Mouse (Mus musculus) forebrain, postnatal 0 days (tissue): ENCODE results near the gene Creb5. TPM values are rescaled to one million over a fixed set of nuclear protein-coding genes. Genes with fewer than 3 reads are reported as not detected.

Source experiments
- ATAC-seq: fragments of 200-750 bp; cut with Nextera tagmentation; 2 replicates; pipeline ENCODE4 v1.8.0; 2017; ENCODE audit warnings: mild to moderate bottlenecking, moderate library complexity
- DNase-seq: peaks from one replicate; pipeline ENCODE4 v3.0.0-alpha.2; 2015
- H3K27ac ChIP-seq: fragments of 300-500 bp; sonication (generic); 2 replicates; pipeline ENCODE4 v1.5.1; 2014; ENCODE audit warnings: low read depth, mild to moderate bottlenecking, antibody characterized with exemption, low read length, moderate library complexity, mixed read lengths
- H3K27me3 ChIP-seq: fragments of 300-500 bp; sonication (generic); 2 replicates; pipeline ENCODE4 v1.6.1; 2014; ENCODE audit warnings: mild to moderate bottlenecking, low read length, mixed read lengths; ENCODE audit not compliant: insufficient read depth
- H3K36me3 ChIP-seq: fragments of 300-500 bp; sonication (generic); 2 replicates; pipeline ENCODE4 v1.6.1; 2014; ENCODE audit warnings: mild to moderate bottlenecking, moderate library complexity; ENCODE audit not compliant: insufficient read depth
- H3K4me1 ChIP-seq: fragments of 300-500 bp; sonication (generic); 2 replicates; pipeline ENCODE4 v1.6.1; 2014; ENCODE audit warnings: antibody characterized with exemption; ENCODE audit not compliant: insufficient read depth
- H3K4me2 ChIP-seq: fragments of 300-500 bp; sonication (generic); 2 replicates; pipeline ENCODE4 v1.6.1; 2014; ENCODE audit warnings: low read depth, mild to moderate bottlenecking, moderate library complexity
- H3K4me3 ChIP-seq: fragments of 300-500 bp; sonication (generic); 2 replicates; pipeline ENCODE4 v1.5.1; 2014; ENCODE audit warnings: low read depth, low read length, mixed read lengths
- H3K9ac ChIP-seq: fragments of 300-500 bp; sonication (generic); 2 replicates; pipeline ENCODE4 v1.6.1; 2014; ENCODE audit warnings: mild to moderate bottlenecking
- H3K9me3 ChIP-seq: fragments of 300-500 bp; sonication (generic); 2 replicates; pipeline ENCODE4 v1.6.1; 2016; ENCODE audit warnings: low read length
- CTCF ChIP-seq: sonication (generic); IDR thresholded peaks from 2 replicates; pipeline ENCODE4 v1.5.1; 2016; ENCODE audit warnings: antibody characterized with exemption, control low read depth, low read depth
- WGBS: fragments of 180-500 bp; shearing (Covaris S2); extraction: QIAGEN DNeasy Blood & Tissue Kit; methylation state at CpG from one replicate; pipeline ENCODE4 v1.1.7; 2014; 5-methylcytosine and 5-hydroxymethylcytosine counted together
- polyA plus RNA-seq: library from polyadenylated mRNA; unstranded; fragments of >200 nt; fragmentation: Nextera tagmentation; extraction: Ambion mirVana; gene quantifications from 2 replicates; pipeline ENCODE4 v1.2.1, GENCODE M21; 2015
- total RNA-seq: library from RNA; depleted of rRNA; stranded (reverse); fragments of >200 nt; gene quantifications from 2 replicates; pipeline ENCODE4 v1.2.3, GENCODE M21; 2014

Creb5 gene
- total and polyA plus RNA-seq, 2 experiments from 2014 or later, result 2.4 to 3.2 TPM

DNA sequence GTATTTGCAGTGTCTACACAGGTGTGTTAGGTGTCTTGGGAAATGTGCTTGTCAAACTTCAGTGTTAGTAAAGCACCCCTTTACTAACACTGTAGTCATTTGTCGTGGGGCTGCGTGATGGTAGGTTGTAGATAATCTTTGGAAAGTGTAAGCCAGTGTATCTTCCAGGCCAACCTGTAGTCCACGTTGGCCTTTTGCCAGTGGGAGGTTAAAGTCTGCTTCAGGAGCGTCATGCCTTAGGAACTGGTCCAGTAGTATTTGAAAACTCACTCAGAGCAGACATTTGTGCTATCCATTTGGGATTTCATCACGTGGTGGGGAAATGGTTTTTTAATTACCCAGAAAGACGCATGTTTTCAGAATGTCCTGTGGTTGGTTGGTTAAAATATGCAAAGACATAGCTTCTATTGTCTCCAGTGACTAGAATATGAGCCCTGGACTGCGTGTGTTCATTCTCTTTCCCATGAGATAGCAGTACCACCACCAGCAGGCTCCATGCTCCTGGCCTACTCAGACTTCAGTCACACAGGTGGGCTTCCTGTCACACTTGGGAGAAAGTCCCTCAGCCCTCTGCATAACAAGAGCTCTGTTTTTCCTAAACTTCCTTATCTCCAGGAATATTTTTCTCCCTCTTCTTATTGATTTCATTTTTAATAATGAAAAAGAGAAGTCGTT, 212.7 kb downstream of the Creb5 start:
- ATAC-seq (no peak), DNase-seq (no peak)
- no peak overlapping the region for H3K27ac ChIP-seq
- H3K4me1 ChIP-seq, result no peaks in the 10 kb centered on the region
- H3K4me2 ChIP-seq, result no peak overlapping the region
- H3K9me3 ChIP-seq, result no peaks in the 10 kb centered on the region
- H3K9ac ChIP-seq, result no peak overlapping the region
- no peak for TF ChIP-seq CTCF
- no peak overlapping the region for H3K4me3 ChIP-seq
- no peaks in the 10 kb centered on the region for H3K27me3 ChIP-seq
- 90% methylated on average over 8 of the region's 8 CpGs for WGBS
- H3K36me3 ChIP-seq, result no peaks in the 10 kb centered on the region

DNA sequence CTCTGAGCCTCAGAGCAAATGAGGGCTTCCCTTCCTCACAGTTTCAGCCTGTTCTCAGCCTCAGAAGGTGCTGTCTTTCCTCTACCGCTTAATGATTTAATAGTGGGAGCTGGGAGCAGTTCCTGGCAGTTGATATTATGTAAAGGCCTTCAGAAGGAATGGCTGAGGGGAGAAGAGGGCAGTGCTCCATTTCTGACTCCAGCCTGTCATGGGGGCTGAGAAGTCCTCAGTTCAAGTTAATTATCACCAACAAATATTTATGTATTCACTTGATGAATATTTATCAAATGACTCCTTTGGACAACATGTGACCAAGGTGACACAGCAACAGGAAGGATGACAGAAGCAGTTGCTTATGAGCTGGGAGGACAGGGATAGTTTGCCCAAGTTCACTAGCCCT, 214.2 kb downstream of the Creb5 start:
- Histone ChIP-seq H3K4me3 (no peak overlapping the region), H3K27me3 (no peaks in the 10 kb centered on the region), H3K36me3 (no peaks in the 10 kb centered on the region), H3K27ac (no peak overlapping the region), H3K9ac (no peak overlapping the region), H3K9me3 (no peaks in the 10 kb centered on the region), H3K4me1 (no peaks in the 10 kb centered on the region), H3K4me2 (no peak overlapping the region)
- no peak for TF ChIP-seq CTCF
- no peak for ATAC-seq
- DNase-seq, result no peak
- 82% methylated on average over 1 of the region's 1 CpGs for WGBS

DNA sequence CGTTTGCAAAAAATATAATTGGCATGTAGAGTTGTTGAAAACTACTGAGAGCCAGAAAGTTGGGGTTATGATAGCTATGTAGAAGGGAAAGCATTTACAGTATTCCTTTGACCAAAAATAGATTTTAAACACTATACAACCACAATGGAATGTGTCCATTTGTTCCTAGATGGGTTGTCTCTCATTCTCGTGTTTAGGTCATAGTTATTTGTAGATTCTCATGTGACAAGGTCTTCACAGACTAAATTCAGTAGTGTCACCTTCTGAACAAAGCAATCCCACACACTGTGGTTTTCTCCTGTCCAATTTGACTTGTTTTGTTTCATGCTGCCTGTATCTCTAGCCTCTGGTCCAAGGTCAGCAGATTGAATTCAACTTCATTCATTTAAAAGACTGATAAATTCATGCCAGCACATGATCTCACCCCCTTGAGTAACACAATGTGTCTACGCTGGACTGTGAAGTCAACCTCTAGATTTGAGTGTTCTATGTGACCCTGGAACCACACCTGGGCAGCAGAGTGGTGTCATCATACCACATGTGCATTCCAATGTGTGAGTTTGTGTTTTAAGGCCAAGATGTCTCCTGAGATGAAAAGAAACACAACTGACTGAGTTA, 220.0 kb downstream of the Creb5 start:
- DNase-seq (no peak), ATAC-seq (no peak)
- Histone ChIP-seq H3K9me3 (no peaks in the 10 kb centered on the region), H3K9ac (no peak overlapping the region), H3K4me2 (no peak overlapping the region), H3K4me3 (no peak overlapping the region), H3K27me3 (no peaks in the 10 kb centered on the region), H3K36me3 (no peaks in the 10 kb centered on the region), H3K4me1 (no peaks in the 10 kb centered on the region), H3K27ac (no peak overlapping the region)
- no peak for TF ChIP-seq CTCF
- 85% methylated on average over 3 of the region's 3 CpGs for WGBS

DNA sequence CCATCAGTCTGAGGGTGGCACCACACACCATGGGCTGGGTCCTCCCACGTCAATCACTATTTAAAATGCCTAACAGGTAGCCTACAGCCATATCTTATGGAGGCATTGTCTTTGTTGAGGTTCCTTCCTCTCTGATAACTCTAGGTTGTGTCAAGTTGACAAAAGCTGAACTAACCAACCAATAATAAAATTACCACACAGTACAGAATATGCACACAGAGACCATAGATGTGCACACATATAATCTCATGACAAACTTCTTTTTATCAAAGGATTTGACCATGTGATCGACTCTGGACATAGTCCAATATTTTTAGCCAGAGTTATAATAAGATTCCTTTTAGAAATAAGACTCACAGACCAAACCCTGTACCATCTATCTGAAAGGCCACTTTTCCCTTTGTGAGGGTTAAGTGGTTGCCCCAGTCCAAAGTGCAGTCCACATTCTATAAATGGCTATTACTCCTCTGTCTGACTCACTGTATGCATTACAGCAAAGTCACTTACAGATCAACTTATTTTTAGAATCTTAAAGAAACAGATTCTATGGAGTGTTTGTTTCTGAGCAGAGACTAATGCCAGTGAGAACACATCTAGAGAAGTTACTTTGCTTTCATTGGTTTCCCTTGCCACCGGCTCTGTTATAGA, 221.9 kb downstream of the Creb5 start:
- Histone ChIP-seq H3K9ac (no peak overlapping the region), H3K9me3 (no peaks in the 10 kb centered on the region), H3K27ac (no peak overlapping the region), H3K4me2 (no peak overlapping the region), H3K4me1 (no peaks in the 10 kb centered on the region), H3K36me3 (no peaks in the 10 kb centered on the region), H3K27me3 (no peaks in the 10 kb centered on the region; the same call in 1 of the 2 replicates), H3K4me3 (no peak overlapping the region)
- ATAC-seq, result no peak
- WGBS, result 93% methylated on average over 3 of the region's 3 CpGs
- no peak for DNase-seq
- no peak for TF ChIP-seq CTCF

DNA sequence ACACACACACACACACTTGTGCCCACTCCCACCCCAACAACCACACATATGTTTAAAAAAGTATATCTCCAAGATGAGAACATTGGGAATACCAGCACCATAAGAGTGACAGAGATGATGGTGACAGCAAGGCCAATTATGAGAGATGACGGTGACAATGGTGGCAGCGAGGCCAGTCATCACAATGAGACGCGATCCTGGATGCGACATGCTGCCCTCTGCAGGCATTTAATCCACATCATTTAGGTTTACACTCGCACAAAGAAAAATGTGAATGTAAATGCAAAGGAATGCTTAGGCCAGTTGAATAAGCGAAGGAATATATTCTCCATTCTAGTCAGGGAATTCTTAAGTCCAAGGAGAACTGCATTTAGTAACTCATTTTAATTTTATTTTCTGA, 222.9 kb downstream of the Creb5 start:
- H3K9me3 ChIP-seq, result no peaks in the 10 kb centered on the region
- no peak overlapping the region for H3K27ac ChIP-seq
- no peaks in the 10 kb centered on the region for H3K36me3 ChIP-seq
- no peaks in the 10 kb centered on the region; the same call in 1 of the 2 replicates for H3K27me3 ChIP-seq
- H3K4me3 ChIP-seq, result no peak overlapping the region
- no peak for ATAC-seq
- no peaks in the 10 kb centered on the region for H3K4me1 ChIP-seq
- WGBS, result 68% methylated on average over 7 of the region's 7 CpGs
- H3K4me2 ChIP-seq, result no peak overlapping the region
- no peak overlapping the region for H3K9ac ChIP-seq
- TF ChIP-seq CTCF, result 0 out of 2 replicates have a peak, but pooled peaks have one; percentile 8
- no peak for DNase-seq

DNA sequence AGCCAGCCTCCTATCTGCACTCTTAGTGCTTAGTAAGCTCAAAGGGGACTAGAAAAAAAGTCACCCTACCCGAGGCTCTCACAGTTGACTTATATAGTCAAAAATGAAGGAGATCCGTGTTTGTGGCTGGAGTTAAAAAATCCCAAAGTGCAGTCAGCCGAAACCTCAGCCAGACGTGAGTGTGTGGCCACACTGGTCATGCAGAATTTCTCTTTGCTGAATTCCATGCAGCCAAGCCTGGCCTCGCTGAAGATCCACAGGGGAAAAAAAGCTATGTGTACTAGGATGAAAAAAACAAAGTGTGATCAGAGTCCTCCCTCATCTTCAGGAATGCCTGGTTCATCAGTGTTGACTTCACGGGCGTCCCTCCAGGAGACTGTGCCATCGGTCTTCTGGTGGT, 225.2 kb downstream of the Creb5 start:
- Histone ChIP-seq H3K4me3 (no peak overlapping the region), H3K9ac (no peak overlapping the region), H3K27me3 (no peaks in the 10 kb centered on the region; the same call in 1 of the 2 replicates), H3K4me1 (no peaks in the 10 kb centered on the region), H3K27ac (no peak overlapping the region), H3K9me3 (no peaks in the 10 kb centered on the region), H3K4me2 (no peak overlapping the region), H3K36me3 (no peaks in the 10 kb centered on the region)
- ATAC-seq (no peak), DNase-seq (no peak)
- no peak for TF ChIP-seq CTCF
- WGBS, result 89% methylated on average over 8 of the region's 8 CpGs

DNA sequence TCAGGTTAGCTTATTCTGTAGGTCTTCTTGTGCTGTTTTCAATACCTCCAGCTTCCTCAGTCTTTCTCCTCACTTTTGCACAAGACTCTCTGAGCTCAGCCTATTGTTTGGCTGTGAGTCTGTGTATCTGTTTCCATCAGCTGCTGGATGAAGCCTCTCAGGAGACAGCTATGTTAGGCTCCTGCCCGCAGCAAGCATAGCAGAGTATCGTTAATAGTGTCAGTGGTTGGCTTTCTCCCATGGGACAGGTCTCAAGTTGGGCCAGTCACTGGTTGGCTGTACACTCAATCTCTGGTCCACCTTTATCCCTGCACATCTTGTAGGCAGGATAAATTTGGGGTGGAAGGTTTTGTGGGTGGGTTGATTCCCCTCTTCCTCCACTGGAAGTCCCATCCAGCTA, 226.3 kb downstream of the Creb5 start:
- no peaks in the 10 kb centered on the region for H3K36me3 ChIP-seq
- ATAC-seq, result no peak
- WGBS, result 90% methylated on average over 2 of the region's 2 CpGs
- H3K4me2 ChIP-seq, result no peak overlapping the region
- H3K9ac ChIP-seq, result no peak overlapping the region
- no peak overlapping the region for H3K27ac ChIP-seq
- TF ChIP-seq CTCF, result no peak
- DNase-seq, result no peak
- H3K4me1 ChIP-seq, result no peaks in the 10 kb centered on the region
- no peak overlapping the region for H3K4me3 ChIP-seq
- H3K9me3 ChIP-seq, result no peaks in the 10 kb centered on the region
- no peaks in the 10 kb centered on the region; the same call in 1 of the 2 replicates for H3K27me3 ChIP-seq
